Mouse (Mus musculus) activated CD4-positive, CD25-positive, alpha-beta regulatory T cell (primary cell): ENCODE results near the gene Tbc1d24. TPM values are rescaled to one million over a fixed set of nuclear protein-coding genes. Genes with fewer than 3 reads are reported as not detected.

Source experiments
- polyA plus RNA-seq, 2 experiments: library from polyadenylated mRNA; unstranded; fragments of 100-300 nt; shearing (Covaris generic); gene quantifications; one replicate each; pipeline ENCODE4 v1.2.1; 2017

The Tbc1d24 gene
- 1 to 10 TPM in 1 of 2 experiments, under 1 TPM in 1; 0.73 to 1.3 TPM for polyA plus RNA-seq

DNA sequence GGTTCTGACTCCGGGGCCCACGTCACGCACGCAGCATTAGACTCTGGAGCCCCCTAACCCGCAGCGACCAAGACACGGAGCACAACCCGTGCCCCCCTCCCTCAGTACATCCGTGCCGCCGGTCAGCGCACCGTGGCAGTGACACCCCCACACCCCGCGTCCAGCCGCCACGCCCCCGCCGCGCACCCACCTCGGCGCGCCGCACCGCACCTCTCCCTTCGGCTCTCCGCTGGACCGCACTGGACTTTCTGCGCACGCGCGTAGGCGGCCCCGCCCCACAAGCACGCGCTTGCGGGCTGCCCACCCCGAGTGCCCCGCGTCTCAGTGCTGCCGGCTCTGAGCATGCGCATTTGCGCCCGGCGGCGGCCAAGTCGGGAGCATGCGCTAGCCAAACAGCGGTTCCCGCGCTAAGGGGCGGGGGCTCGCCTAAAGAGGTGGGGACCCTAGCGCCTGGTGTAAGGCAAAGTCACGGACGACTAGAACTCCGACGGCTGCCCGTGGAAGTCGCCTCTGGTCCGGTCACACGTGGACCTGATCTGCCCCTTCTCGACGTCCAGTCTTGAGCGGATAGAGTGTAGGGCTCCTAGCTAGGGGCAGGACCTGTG is at the start of gene Tbc1d24:
TSS of gene Tbc1d24 (minus strand) at position 279 of the 605 bp plus-strand sequence.

GRCm38 (mm10) chr17:24251320-24252069 is 46.1 kb upstream of the Tbc1d24 start, which contains the start of gene Ccnf:
TSS of gene Ccnf (minus strand) at chr17:24251484.

GRCm38 (mm10) chr17:24220435-24221411 is 15.4 kb upstream of the Tbc1d24 start, which contains the start of gene Tedc2:
TSS of gene Tedc2 (minus strand) at chr17:24220851.

GRCm38 (mm10) chr17:24209043-24209915 is 3.9 kb upstream of the Tbc1d24 start, which contains the start of gene Ntn3:
TSS of gene Ntn3 (minus strand) at chr17:24209531.

DNA sequence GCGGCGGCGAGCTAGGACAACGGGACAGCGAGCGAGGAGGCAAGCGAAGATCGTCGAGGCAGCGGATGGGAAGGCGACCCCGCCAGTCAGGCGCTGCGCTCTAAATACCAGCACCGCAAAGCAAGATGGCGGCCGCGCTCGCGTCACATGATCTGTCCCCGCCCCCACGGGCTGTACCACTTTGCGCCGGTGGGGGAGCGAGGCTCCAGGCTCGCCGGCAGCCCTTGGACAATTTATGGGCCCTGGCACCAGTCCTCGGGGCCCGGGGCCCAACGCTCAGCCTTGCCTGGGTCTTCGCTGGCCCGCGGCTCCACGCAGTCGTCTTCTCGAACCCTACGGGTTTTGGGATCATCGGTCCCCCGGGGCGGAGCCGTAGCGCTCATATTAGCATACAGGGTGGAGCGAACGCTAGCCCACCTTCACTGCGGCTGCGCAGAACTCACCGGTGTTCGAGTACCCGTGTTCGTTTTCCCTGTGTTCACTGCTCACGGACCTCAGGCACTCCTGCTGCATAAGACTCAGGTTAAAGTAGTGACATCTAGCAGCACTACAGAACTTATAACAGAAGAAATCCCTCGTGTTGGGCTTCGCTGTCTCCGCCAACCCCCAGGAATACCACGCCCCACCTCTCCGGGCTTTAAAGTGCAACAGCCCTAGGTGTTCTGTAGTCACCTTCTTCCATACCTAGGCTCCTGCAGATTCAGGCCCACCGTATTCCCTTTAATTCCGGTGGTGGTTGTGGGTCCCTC is 35.9 kb downstream of the Tbc1d24 start, which contains the start of gene Atp6v0c:
TSS of gene Atp6v0c (minus strand) at position 386 of the 749 bp plus-strand sequence.

DNA sequence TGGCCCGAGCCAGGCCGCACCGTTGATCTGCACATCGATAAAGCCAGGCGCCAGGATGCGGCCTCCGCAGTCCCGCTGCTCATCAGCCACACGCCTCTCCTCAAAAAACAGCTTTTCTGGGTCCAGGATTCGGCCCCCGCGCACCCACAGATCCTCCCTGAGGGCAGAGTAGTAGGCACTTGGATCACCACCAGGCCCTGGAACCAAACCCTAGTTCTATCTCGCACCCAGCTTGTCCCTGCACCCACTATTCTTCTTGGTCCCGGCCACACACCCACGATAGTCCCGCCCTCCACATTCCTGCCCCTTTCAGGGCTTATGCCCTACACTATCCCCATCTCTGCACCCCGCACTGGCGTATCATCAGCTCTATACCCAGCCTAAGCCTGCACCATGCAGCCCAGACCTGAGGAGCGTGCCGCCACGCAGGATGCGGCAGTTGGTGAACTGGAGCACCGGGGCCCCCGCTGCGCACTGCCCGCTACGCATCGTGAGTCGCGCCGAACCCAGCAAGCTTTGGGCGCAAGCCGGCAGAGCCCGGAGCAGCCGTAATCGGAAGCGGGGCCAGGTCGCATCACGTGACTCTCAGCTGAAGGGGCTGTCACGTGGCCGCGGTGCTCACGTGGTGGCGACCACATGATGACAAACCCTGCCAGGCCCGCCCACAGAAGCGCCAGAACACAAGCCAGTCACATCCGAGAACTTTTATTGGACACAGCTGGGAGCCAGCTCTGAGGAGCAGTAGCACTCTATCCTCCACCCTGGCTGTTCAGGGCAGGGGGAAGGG is 42.0 kb downstream of the Tbc1d24 start, which contains the start of gene Amdhd2:
TSS of gene Amdhd2 (minus strand) at position 591 of the 787 bp plus-strand sequence.

DNA sequence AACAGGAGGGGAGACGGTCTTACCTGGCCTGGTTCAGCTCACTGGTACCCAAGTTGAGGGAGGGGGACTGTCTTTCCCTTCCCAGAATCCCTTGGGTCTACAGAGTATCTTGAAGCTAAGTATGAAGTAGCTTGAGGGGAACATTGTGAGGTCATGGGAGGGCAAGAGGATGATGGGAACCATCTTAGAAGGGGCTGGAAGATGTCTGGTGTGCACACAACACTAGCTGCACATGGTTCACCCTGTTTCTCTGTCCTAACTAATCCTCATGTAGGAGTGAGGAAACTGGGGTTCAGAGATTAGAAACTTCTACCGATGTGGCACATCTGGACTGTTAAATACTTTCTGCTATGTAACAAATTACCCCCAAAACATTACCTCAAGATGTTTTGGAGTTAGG is 54.5 kb downstream of the Tbc1d24 start, which contains the start of gene Pdpk1:
TSS of gene Pdpk1 (minus strand) at position 101 of the 400 bp plus-strand sequence.

Other genes starting within 250 kb of the Tbc1d24 start
- 1 to 10 TPM in 1 of 2 experiments, under 1 TPM in 1; 0.88 to 1.2 TPM for gene Prss30, start 225.0 kb downstream of the Tbc1d24 start, polyA plus RNA-seq
- gene Prss22, start 207.5 kb downstream of the Tbc1d24 start, polyA plus RNA-seq: not detected
- under 1 TPM; 0.13 to 0.64 TPM for gene Prss27, start 167.4 kb downstream of the Tbc1d24 start, polyA plus RNA-seq
- 10 to 100 TPM; 24.3 to 25.2 TPM for gene Kctd5, start 132.1 kb downstream of the Tbc1d24 start, polyA plus RNA-seq
- gene Pdpk1, start 54.6 kb downstream of the Tbc1d24 start, polyA plus RNA-seq: 10 to 100 TPM; 41.3 to 43.6 TPM
- 10 to 100 TPM; 39.6 to 47.9 TPM for gene Amdhd2, start 41.8 kb downstream of the Tbc1d24 start, polyA plus RNA-seq
- gene Atp6v0c, start 35.9 kb downstream of the Tbc1d24 start, polyA plus RNA-seq: 100 to 1,000 TPM; 307 to 321 TPM
- gene Ntn3, start 4.0 kb upstream of the Tbc1d24 start, polyA plus RNA-seq: under 1 TPM; 0.04 to 0.10 TPM
- gene Tedc2, start 15.3 kb upstream of the Tbc1d24 start, polyA plus RNA-seq: 1 to 10 TPM; 3.5 to 4.6 TPM
- gene Ccnf, start 45.9 kb upstream of the Tbc1d24 start, polyA plus RNA-seq: 1 to 10 TPM; 7.7 to 8.0 TPM
- gene Abca17, start 145.5 kb upstream of the Tbc1d24 start, polyA plus RNA-seq: under 1 TPM in 1 of 2 experiments, not detected in 1; 0.20 TPM
- gene Abca3, start 146.4 kb upstream of the Tbc1d24 start, polyA plus RNA-seq: 10 to 100 TPM; 11.1 to 24.7 TPM
- 100 to 1,000 TPM; 176 to 205 TPM for gene Rnps1, start 209.0 kb upstream of the Tbc1d24 start, polyA plus RNA-seq
- gene Eci1, start 221.1 kb upstream of the Tbc1d24 start, polyA plus RNA-seq: 10 to 100 TPM; 55.9 to 97.4 TPM
- 1 to 10 TPM; 1.7 to 4.9 TPM for gene Dnase1l2, start 237.5 kb upstream of the Tbc1d24 start, polyA plus RNA-seq